Mouse (Mus musculus) heart, postnatal 0 days (tissue): ENCODE measurements around the gene Ccdc74a. TPM values are rescaled to one million over a fixed set of nuclear protein-coding genes. Genes with fewer than 3 reads are reported as not detected.

Source experiments
- ATAC-seq: fragments of 200-750 bp; cut with Nextera tagmentation; 2 replicates; pipeline ENCODE4 v1.8.0; 2017; ENCODE audit warnings: low read depth, moderate number of reproducible peaks, moderate library complexity; ENCODE audit not compliant: insufficient read depth
- DNase-seq: peaks from one replicate; pipeline ENCODE4 v3.0.0-alpha.2; 2016; ENCODE audit warnings: low spot score
- H3K27ac ChIP-seq: fragments of 300-500 bp; sonication (generic); 2 replicates; pipeline ENCODE4 v1.5.1; 2014; ENCODE audit warnings: low read depth, mild to moderate bottlenecking
- H3K27me3 ChIP-seq: fragments of 300-500 bp; sonication (generic); 2 replicates; pipeline ENCODE4 v1.6.1; 2014; ENCODE audit warnings: low read length, mixed read lengths; ENCODE audit not compliant: control insufficient read depth, insufficient read depth
- H3K36me3 ChIP-seq: fragments of 300-500 bp; sonication (generic); replicated peaks from 2 replicates; pipeline ENCODE4 v1.6.1; 2014; ENCODE audit warnings: low read length, mixed read lengths; ENCODE audit not compliant: control insufficient read depth, insufficient read depth
- H3K4me1 ChIP-seq: fragments of 300-500 bp; sonication (generic); 2 replicates; pipeline ENCODE4 v1.6.1; 2014; ENCODE audit warnings: antibody characterized with exemption; ENCODE audit not compliant: control insufficient read depth, insufficient read depth
- H3K4me2 ChIP-seq: fragments of 300-500 bp; sonication (generic); 2 replicates; pipeline ENCODE4 v1.6.1; 2014; ENCODE audit warnings: low read depth, mild to moderate bottlenecking, low read length, moderate library complexity
- H3K4me3 ChIP-seq: fragments of 300-500 bp; sonication (generic); 2 replicates; pipeline ENCODE4 v1.5.1; 2014; ENCODE audit warnings: low read depth, low read length
- H3K9ac ChIP-seq: fragments of 300-500 bp; sonication (generic); replicated peaks from 2 replicates; pipeline ENCODE4 v1.6.1; 2014; ENCODE audit warnings: low read depth, low read length, mixed read lengths
- H3K9me3 ChIP-seq: fragments of 300-500 bp; sonication (generic); replicated peaks from 2 replicates; pipeline ENCODE4 v1.6.1; 2016; ENCODE audit warnings: low read length; ENCODE audit not compliant: control insufficient read depth
- CTCF ChIP-seq: IDR thresholded peaks from 2 replicates; pipeline ENCODE4 v1.5.1; 2016; ENCODE audit warnings: antibody characterized with exemption, control low read depth, low read depth
- EP300 ChIP-seq: IDR thresholded peaks from 2 replicates; pipeline ENCODE4 v1.6.1; 2016; ENCODE audit warnings: antibody characterized with exemption, low read depth
- WGBS: fragments of 180-500 bp; shearing (Covaris S2); extraction: QIAGEN DNeasy Blood & Tissue Kit; methylation state at CpG from one replicate; pipeline ENCODE4 v1.1.7; 2014; 5-methylcytosine and 5-hydroxymethylcytosine counted together
- polyA plus RNA-seq: library from polyadenylated mRNA; unstranded; fragments of >200 nt; fragmentation: Nextera tagmentation; extraction: Ambion mirVana; gene quantifications from 2 replicates; pipeline ENCODE4 v1.2.1, GENCODE M21; 2015
- total RNA-seq: library from RNA; depleted of rRNA; stranded (reverse); fragments of >200 nt; gene quantifications from 2 replicates; pipeline ENCODE4 v1.2.3, GENCODE M21; 2014; ENCODE audit warnings: low replicate concordance

Ccdc74a gene
- total and polyA plus RNA-seq, 2 experiments from 2014 or later, result 1.5 TPM; not detected in 1

- no peak overlapping the region for H3K4me2 ChIP-seq
- 67% methylated on average over 8 of the region's 8 CpGs for WGBS
- TF ChIP-seq CTCF (peak; percentile 62), EP300 (no peak)
- H3K36me3 ChIP-seq, result peaks cover 74% of the 10 kb centered on the region
- H3K27ac ChIP-seq, result no peak overlapping the region
- DNase-seq (no peak), ATAC-seq (no peak; the same call in 1 of the 2 replicates)
- no peak overlapping the region for H3K9ac ChIP-seq
- H3K27me3 ChIP-seq, result no peaks in the 10 kb centered on the region
- no peak overlapping the region for H3K4me3 ChIP-seq
- no peaks in the 10 kb centered on the region for H3K9me3 ChIP-seq
- H3K4me1 ChIP-seq, result no peaks in the 10 kb centered on the region
Measured at GRCm38 (mm10) chr16:17625488-17626268, 20.6 kb upstream of the Ccdc74a start.

DNA sequence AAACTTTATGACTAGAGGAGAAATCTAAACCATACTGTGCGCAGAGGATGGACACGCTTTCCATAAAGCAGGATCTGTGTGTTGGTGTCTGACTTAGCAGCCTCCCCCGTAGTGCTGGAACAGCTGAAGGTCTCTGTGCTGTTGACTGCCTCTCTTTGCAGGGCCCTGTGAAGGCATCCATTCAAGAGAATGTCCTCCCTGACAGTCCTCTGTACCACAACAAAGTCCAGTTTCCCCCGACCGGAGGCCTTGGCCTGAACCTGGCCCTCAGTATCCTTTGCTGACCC, 20.1 kb upstream of the Ccdc74a start:
- WGBS, result 95% methylated on average over 5 of the region's 5 CpGs

GRCm38 (mm10) chr16:17632580-17632979, 13.7 kb upstream of the Ccdc74a start:
- Histone ChIP-seq H3K9me3 (no peaks in the 10 kb centered on the region), H3K4me3 (no peak overlapping the region), H3K4me1 (peaks cover 8% of the 10 kb centered on the region; the same call in 1 of the 2 replicates), H3K27me3 (no peaks in the 10 kb centered on the region), H3K36me3 (peaks cover 47% of the 10 kb centered on the region), H3K9ac (no peak overlapping the region), H3K27ac (no peak overlapping the region), H3K4me2 (no peak overlapping the region)
- TF ChIP-seq CTCF (no peak), EP300 (no peak)
- DNase-seq (no peak), ATAC-seq (no peak)
- 94% methylated on average over 2 of the region's 2 CpGs for WGBS

More for the DNA sequence above, 20.1 kb upstream of the Ccdc74a start:
- Histone ChIP-seq H3K4me1 (no peaks in the 10 kb centered on the region), H3K9me3 (no peaks in the 10 kb centered on the region), H3K36me3 (peaks cover 80% of the 10 kb centered on the region), H3K4me3 (no peak overlapping the region), H3K27ac (no peak overlapping the region), H3K9ac (no peak overlapping the region), H3K4me2 (no peak overlapping the region), H3K27me3 (no peaks in the 10 kb centered on the region)
- DNase-seq, result no peak
- no peak for ATAC-seq
- TF ChIP-seq EP300 (no peak), CTCF (no peak)

GRCm38 (mm10) chr16:17633481-17634181, 12.6 kb upstream of the Ccdc74a start:
- Histone ChIP-seq H3K27me3 (no peaks in the 10 kb centered on the region), H3K9ac (no peak overlapping the region), H3K4me3 (no peak overlapping the region), H3K4me1 (peaks cover 8% of the 10 kb centered on the region; the same call in 1 of the 2 replicates), H3K27ac (no peak overlapping the region), H3K9me3 (no peaks in the 10 kb centered on the region), H3K4me2 (no peak overlapping the region), H3K36me3 (peaks cover 45% of the 10 kb centered on the region)
- WGBS, result 70% methylated on average over 8 of the region's 8 CpGs
- TF ChIP-seq CTCF (peak; percentile 21), EP300 (no peak)
- ATAC-seq (no peak), DNase-seq (no peak)

GRCm38 (mm10) chr16:17636904-17637303, 9.4 kb upstream of the Ccdc74a start:
- ATAC-seq (no peak), DNase-seq (no peak)
- H3K4me3 ChIP-seq, result no peak overlapping the region
- TF ChIP-seq CTCF (no peak), EP300 (no peak)
- peaks cover 8% of the 10 kb centered on the region; the same call in 1 of the 2 replicates for H3K4me1 ChIP-seq
- no peak overlapping the region for H3K9ac ChIP-seq
- H3K36me3 ChIP-seq, result peaks cover 48% of the 10 kb centered on the region
- H3K27ac ChIP-seq, result no peak overlapping the region
- H3K27me3 ChIP-seq, result no peaks in the 10 kb centered on the region
- 51% methylated on average over 2 of the region's 2 CpGs for WGBS
- no peak overlapping the region for H3K4me2 ChIP-seq
- H3K9me3 ChIP-seq, result no peaks in the 10 kb centered on the region
